Mouse (Mus musculus) frontal cortex, adult 2 months (tissue): ENCODE measurements around the gene Zfp617. TPM values are rescaled to one million over a fixed set of nuclear protein-coding genes. Genes with fewer than 3 reads are reported as not detected.
"Not testable (repeated sequence)": the region's sequence is repeated elsewhere in the genome, so short reads cannot be mapped to it uniquely, and the experiment has no call there.

Source experiments
- DNase-seq, 2 experiments: peaks; one replicate each; pipeline ENCODE4 v3.0.0; 2022; ENCODE audit warnings: low spot score in 1 of 2; ENCODE audit errors: extremely low spot score in 1 of 2
- polyA plus RNA-seq: library from polyadenylated mRNA; depleted of rRNA; stranded (reverse); fragments of >200 nt; gene quantifications from 2 replicates; pipeline ENCODE4 v1.2.3, GENCODE M21; 2012; rRNA removed

Zfp617 gene
- polyA plus RNA-seq, result 20.7 and 23.1 TPM in 2 replicates

GRCm38 (mm10) chr8:71908309-71909261, at the start of gene Zfp617, which contains the start of gene Zfp882:
TSS of gene Zfp617 (plus strand) at chr8:71908635.
TSS of gene Zfp882 (plus strand) at chr8:71908608.
- peak; percentile 82 to 93 for DNase-seq

- not testable (repeated sequence) for DNase-seq
Measured at GRCm38 (mm10) chr8:71861551-71861950, 46.9 kb upstream of the Zfp617 start.

GRCm38 (mm10) chr8:71862038-71862437, 46.4 kb upstream of the Zfp617 start:
- DNase-seq, result not testable (repeated sequence)

GRCm38 (mm10) chr8:71881618-71882274, 26.7 kb upstream of the Zfp617 start, which contains the start of gene Zfp709:
TSS of gene Zfp709 (plus strand) at chr8:71882019.
- DNase-seq, result peak; percentile 51 to 70

- not testable (repeated sequence) for DNase-seq
Measured at GRCm38 (mm10) chr8:71900666-71901065, 7.8 kb upstream of the Zfp617 start.

GRCm38 (mm10) chr8:71903084-71903483, 5.4 kb upstream of the Zfp617 start:
- DNase-seq, result not testable (repeated sequence)

- no peak for DNase-seq
Measured at GRCm38 (mm10) chr8:71906809-71907208, 1.6 kb upstream of the Zfp617 start.

- no peak for DNase-seq
Measured at GRCm38 (mm10) chr8:71907798-71908257, 607 bp upstream of the Zfp617 start.

GRCm38 (mm10) chr8:71912286-71912685, 3.9 kb downstream of the Zfp617 start:
- no peak for DNase-seq

- peak; percentile 94 to 97 for DNase-seq
Measured at GRCm38 (mm10) chr8:71922567-71923401, 14.3 kb downstream of the Zfp617 start.

GRCm38 (mm10) chr8:71925791-71926190, 17.4 kb downstream of the Zfp617 start:
- no peak for DNase-seq

GRCm38 (mm10) chr8:71926551-71926950, 18.1 kb downstream of the Zfp617 start:
- no peak for DNase-seq

GRCm38 (mm10) chr8:71927779-71928178, 19.3 kb downstream of the Zfp617 start:
- no peak for DNase-seq

GRCm38 (mm10) chr8:71938037-71938436, 29.6 kb downstream of the Zfp617 start:
- DNase-seq, result not testable (repeated sequence)

- no peak for DNase-seq
Measured at GRCm38 (mm10) chr8:71940293-71941208, 32.1 kb downstream of the Zfp617 start.

GRCm38 (mm10) chr8:71941776-71942175, 33.3 kb downstream of the Zfp617 start:
- no peak for DNase-seq

GRCm38 (mm10) chr8:71948624-71949023, 40.2 kb downstream of the Zfp617 start:
- no peak for DNase-seq

- peak; percentile 96 to 99 for DNase-seq
Measured at GRCm38 (mm10) chr8:71950482-71951221, 42.2 kb downstream of the Zfp617 start, which contains the start of gene Zfp961. TSS of gene Zfp961 (plus strand) at chr8:71951038.
